Mouse (Mus musculus) heart, postnatal 0 days (tissue): Measurements from ENCODE around the gene Hivep3. TPM values are rescaled to one million over a fixed set of nuclear protein-coding genes. Genes with fewer than 3 reads are reported as not detected.

Experiments
- ATAC-seq: fragments of 200-750 bp; cut with Nextera tagmentation; 2 replicates; pipeline ENCODE4 v1.8.0; 2017; ENCODE audit warnings: low read depth, moderate number of reproducible peaks, moderate library complexity; ENCODE audit not compliant: insufficient read depth
- DNase-seq: peaks from one replicate; pipeline ENCODE4 v3.0.0-alpha.2; 2016; ENCODE audit warnings: low spot score
- H3K27ac ChIP-seq: fragments of 300-500 bp; sonication (generic); 2 replicates; pipeline ENCODE4 v1.5.1; 2014; ENCODE audit warnings: low read depth, mild to moderate bottlenecking
- H3K27me3 ChIP-seq: fragments of 300-500 bp; sonication (generic); 2 replicates; pipeline ENCODE4 v1.6.1; 2014; ENCODE audit warnings: low read length, mixed read lengths; ENCODE audit not compliant: control insufficient read depth, insufficient read depth
- H3K36me3 ChIP-seq: fragments of 300-500 bp; sonication (generic); replicated peaks from 2 replicates; pipeline ENCODE4 v1.6.1; 2014; ENCODE audit warnings: low read length, mixed read lengths; ENCODE audit not compliant: control insufficient read depth, insufficient read depth
- H3K4me1 ChIP-seq: fragments of 300-500 bp; sonication (generic); 2 replicates; pipeline ENCODE4 v1.6.1; 2014; ENCODE audit warnings: antibody characterized with exemption; ENCODE audit not compliant: control insufficient read depth, insufficient read depth
- H3K4me2 ChIP-seq: fragments of 300-500 bp; sonication (generic); 2 replicates; pipeline ENCODE4 v1.6.1; 2014; ENCODE audit warnings: low read depth, mild to moderate bottlenecking, low read length, moderate library complexity
- H3K4me3 ChIP-seq: fragments of 300-500 bp; sonication (generic); 2 replicates; pipeline ENCODE4 v1.5.1; 2014; ENCODE audit warnings: low read depth, low read length
- H3K9ac ChIP-seq: fragments of 300-500 bp; sonication (generic); replicated peaks from 2 replicates; pipeline ENCODE4 v1.6.1; 2014; ENCODE audit warnings: low read depth, low read length, mixed read lengths
- H3K9me3 ChIP-seq: fragments of 300-500 bp; sonication (generic); replicated peaks from 2 replicates; pipeline ENCODE4 v1.6.1; 2016; ENCODE audit warnings: low read length; ENCODE audit not compliant: control insufficient read depth
- CTCF ChIP-seq: IDR thresholded peaks from 2 replicates; pipeline ENCODE4 v1.5.1; 2016; ENCODE audit warnings: antibody characterized with exemption, control low read depth, low read depth
- EP300 ChIP-seq: IDR thresholded peaks from 2 replicates; pipeline ENCODE4 v1.6.1; 2016; ENCODE audit warnings: antibody characterized with exemption, low read depth
- WGBS: fragments of 180-500 bp; shearing (Covaris S2); extraction: QIAGEN DNeasy Blood & Tissue Kit; methylation state at CpG from one replicate; pipeline ENCODE4 v1.1.7; 2014; 5-methylcytosine and 5-hydroxymethylcytosine counted together
- polyA plus RNA-seq: library from polyadenylated mRNA; unstranded; fragments of >200 nt; fragmentation: Nextera tagmentation; extraction: Ambion mirVana; gene quantifications from 2 replicates; pipeline ENCODE4 v1.2.1, GENCODE M21; 2015
- total RNA-seq: library from RNA; depleted of rRNA; stranded (reverse); fragments of >200 nt; gene quantifications from 2 replicates; pipeline ENCODE4 v1.2.3, GENCODE M21; 2014; ENCODE audit warnings: low replicate concordance

Gene Hivep3
- total and polyA plus RNA-seq, 2 experiments from 2014 or later = 5.8 to 10.4 TPM

DNA sequence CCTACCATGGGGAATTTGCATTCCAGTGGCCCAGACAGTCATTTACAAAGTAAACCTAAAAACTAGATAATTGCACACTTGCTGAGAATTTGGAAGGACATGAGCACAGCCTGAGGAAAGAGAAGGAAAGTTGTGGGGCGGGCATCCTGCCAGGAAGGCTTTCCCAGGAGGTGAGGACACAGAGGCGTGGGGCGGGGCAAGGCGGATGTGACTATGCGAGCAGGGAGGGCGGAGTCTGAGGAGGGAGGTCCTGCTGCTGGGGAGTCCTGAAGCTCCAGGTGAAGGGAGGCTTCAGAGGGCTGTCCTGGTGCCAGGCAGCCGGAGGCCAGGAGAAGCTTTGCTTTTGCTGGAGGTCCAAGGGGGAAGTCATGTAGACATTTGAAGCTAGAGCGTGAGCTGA, 118.9 kb downstream of the Hivep3 start:
- H3K4me2 ChIP-seq = no peak overlapping the region
- H3K9me3 ChIP-seq = no peaks in the 10 kb centered on the region
- no peaks in the 10 kb centered on the region for H3K4me1 ChIP-seq
- DNase-seq (no peak), ATAC-seq (no peak; the same call in 1 of the 2 replicates)
- H3K4me3 ChIP-seq = no peak overlapping the region
- no peak overlapping the region for H3K9ac ChIP-seq
- WGBS = 68% methylated on average over 8 of the region's 8 CpGs
- no peaks in the 10 kb centered on the region for H3K36me3 ChIP-seq
- no peak overlapping the region for H3K27ac ChIP-seq
- no peaks in the 10 kb centered on the region for H3K27me3 ChIP-seq
- TF ChIP-seq EP300 (no peak), CTCF (no peak)

- ATAC-seq = no peak; the same call in 1 of the 2 replicates
- DNase-seq = no peak
- no peaks in the 10 kb centered on the region for H3K9me3 ChIP-seq
- H3K9ac ChIP-seq = no peak overlapping the region
- H3K4me1 ChIP-seq = no peaks in the 10 kb centered on the region; the same call in 1 of the 2 replicates
- H3K36me3 ChIP-seq = no peaks in the 10 kb centered on the region
- H3K27ac ChIP-seq = no peak overlapping the region
- no peak overlapping the region for H3K4me3 ChIP-seq
- 74% methylated on average over 9 of the region's 9 CpGs for WGBS
- no peaks in the 10 kb centered on the region for H3K27me3 ChIP-seq
- TF ChIP-seq CTCF (peak; percentile 28), EP300 (no peak)
- no peak overlapping the region for H3K4me2 ChIP-seq
Measured at GRCm38 (mm10) chr4:119854307-119855144, 120.9 kb downstream of the Hivep3 start.

DNA sequence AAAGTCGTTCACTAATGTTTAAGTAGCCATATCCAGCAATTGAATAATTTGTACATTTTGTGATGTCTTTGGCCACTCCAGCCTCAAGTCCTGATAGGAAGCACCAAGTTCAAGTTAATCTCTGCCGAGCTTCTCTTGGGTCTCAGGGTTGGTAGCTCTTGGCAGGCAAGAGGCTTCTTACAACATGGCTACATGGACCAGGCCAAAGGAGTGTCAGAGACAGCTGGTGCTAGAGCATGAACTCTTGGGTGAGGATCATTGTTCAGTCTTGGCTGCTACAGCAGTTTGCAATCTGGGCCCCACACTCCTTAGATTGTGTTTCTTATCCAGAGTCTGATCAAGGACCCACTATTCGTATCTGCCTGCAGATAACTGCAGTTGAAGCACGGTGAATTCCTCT, 125.9 kb downstream of the Hivep3 start:
- Histone ChIP-seq H3K4me2 (no peak overlapping the region), H3K27ac (no peak overlapping the region), H3K9ac (no peak overlapping the region), H3K4me3 (no peak overlapping the region), H3K4me1 (no peaks in the 10 kb centered on the region; the same call in 1 of the 2 replicates), H3K27me3 (no peaks in the 10 kb centered on the region), H3K36me3 (no peaks in the 10 kb centered on the region), H3K9me3 (no peaks in the 10 kb centered on the region)
- 41% methylated on average over 4 of the region's 4 CpGs for WGBS
- DNase-seq (no peak), ATAC-seq (no peak)
- no peak for TF ChIP-seq CTCF
- TF ChIP-seq EP300 = no peak

GRCm38 (mm10) chr4:119861001-119861400, 127.4 kb downstream of the Hivep3 start:
- TF ChIP-seq EP300 (no peak), CTCF (no peak)
- Histone ChIP-seq H3K4me3 (no peak overlapping the region), H3K4me2 (no peak overlapping the region), H3K27ac (no peak overlapping the region), H3K9me3 (no peaks in the 10 kb centered on the region), H3K9ac (no peak overlapping the region), H3K4me1 (no peaks in the 10 kb centered on the region; the same call in 1 of the 2 replicates), H3K27me3 (no peaks in the 10 kb centered on the region), H3K36me3 (no peaks in the 10 kb centered on the region)
- ATAC-seq = no peak
- no peak for DNase-seq
- WGBS = 53% methylated on average over 4 of the region's 4 CpGs

- H3K4me2 ChIP-seq = no peak overlapping the region
- ATAC-seq = no peak
Measured at GRCm38 (mm10) chr4:119865827-119866455, 132.4 kb downstream of the Hivep3 start.

More at GRCm38 (mm10) chr4:119865827-119866455, 132.4 kb downstream of the Hivep3 start:
- H3K4me3 ChIP-seq = no peak overlapping the region
- 60% methylated on average over 3 of the region's 3 CpGs for WGBS
- no peak overlapping the region for H3K27ac ChIP-seq
- DNase-seq = no peak
- no peak for TF ChIP-seq EP300
- no peaks in the 10 kb centered on the region for H3K36me3 ChIP-seq
- H3K9me3 ChIP-seq = no peaks in the 10 kb centered on the region
- no peaks in the 10 kb centered on the region for H3K27me3 ChIP-seq
- H3K9ac ChIP-seq = no peak overlapping the region
- H3K4me1 ChIP-seq = 0 out of 2 replicates have a peak, but pooled peaks cover 6% of the 10 kb centered on the region
